Mouse (Mus musculus): ENCODE results near the gene Ksr1. TPM values are rescaled to one million over a fixed set of nuclear protein-coding genes. Genes with fewer than 3 reads are reported as not detected.
A peak's percentile ranks its signal among the peaks of the same experiment; 100 is the strongest.

The Ksr1 gene
- 5.2 and 5.8 TPM in 2 replicates for polyA plus RNA-seq (2014; fragmentation: Nextera tagmentation; extraction: Ambion mirVana)

DNA sequence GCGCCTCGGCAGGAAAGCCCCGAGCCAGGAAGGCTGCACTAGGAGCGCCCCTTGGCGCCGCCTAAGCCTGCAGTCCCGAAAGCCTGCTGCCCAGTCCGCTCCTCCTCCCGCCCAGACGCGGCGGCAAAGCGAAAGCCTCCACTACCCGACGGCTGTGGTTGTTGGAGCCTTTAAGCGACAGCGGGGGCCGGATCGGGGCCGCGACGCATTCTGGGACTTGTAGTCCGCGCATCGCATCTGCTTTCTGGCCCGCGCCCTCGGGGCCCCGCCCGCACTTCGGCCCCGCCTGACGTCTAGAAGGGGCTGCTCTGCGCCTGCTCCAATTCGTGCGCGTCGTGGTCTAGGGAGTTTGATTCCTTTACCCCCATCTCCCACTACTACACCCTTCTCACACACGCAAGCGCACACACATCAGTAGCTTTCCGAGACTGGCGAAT, at the start of gene Ksr1:
TSS of gene Ksr1 (minus strand) at position 77 of the 437 bp plus-strand sequence.
- H3K4me1 ChIP-seq (ENCODE audit: control insufficient read depth, insufficient read depth, low read length), result peaks cover 15% of the 10 kb centered on the region
- H3K4me3 ChIP-seq (replicated peaks; ENCODE audit: low read depth, low read length), result peak within 1 kb of the TSS; percentile 78
- no peaks in the 10 kb centered on the region for H3K9me3 ChIP-seq (ENCODE audit: control insufficient read depth, low read length)
- peak within 1 kb of the TSS; percentile 64 for H3K4me2 ChIP-seq (ENCODE audit: low read length)
- DNase-seq, result peak; percentile 98
- peak; percentile 95 for ATAC-seq (ENCODE audit: low FRiP score, low TSS enrichment)
- H3K9ac ChIP-seq (replicated peaks; ENCODE audit: low read length), result peak within 1 kb of the TSS; percentile 94
- under 1% methylated on average over 42 of the region's 42 CpGs for WGBS
- H3K27me3 ChIP-seq (ENCODE audit: control insufficient read depth, insufficient read depth, low read length), result no peaks in the 10 kb centered on the region
- H3K36me3 ChIP-seq (ENCODE audit: control insufficient read depth, insufficient read depth, low read length), result no peaks in the 10 kb centered on the region
- peak within 1 kb of the TSS; percentile 91 for H3K27ac ChIP-seq (replicated peaks; ENCODE audit: low read depth, low read length)

DNA sequence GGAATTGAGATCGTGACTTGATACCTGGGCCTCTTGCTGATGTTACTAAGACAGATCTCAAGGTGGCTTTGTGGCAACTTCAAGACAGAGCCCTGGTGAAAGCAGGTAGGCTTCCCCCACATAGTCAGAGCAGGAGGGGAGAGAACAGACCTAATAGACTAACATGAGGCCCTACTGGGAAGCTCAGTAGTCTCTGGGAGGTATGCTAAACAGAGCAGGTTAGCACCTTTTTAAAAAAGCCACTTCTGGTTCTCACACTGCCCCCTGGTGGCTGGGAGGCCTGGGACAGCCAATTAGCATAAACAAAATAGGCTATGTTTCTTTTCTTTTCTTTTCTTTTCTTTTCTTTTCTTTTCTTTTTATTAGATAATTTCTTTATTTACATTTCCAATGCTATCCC, 46.0 kb upstream of the Ksr1 start:
- H3K9me3 ChIP-seq (ENCODE audit: control insufficient read depth, low read length), result no peaks in the 10 kb centered on the region
- no peak overlapping the region for H3K4me2 ChIP-seq (ENCODE audit: low read length)
- H3K27ac ChIP-seq (replicated peaks; ENCODE audit: low read depth, low read length), result no peak overlapping the region
- H3K27me3 ChIP-seq (ENCODE audit: control insufficient read depth, insufficient read depth, low read length), result no peaks in the 10 kb centered on the region
- H3K4me1 ChIP-seq (ENCODE audit: control insufficient read depth, insufficient read depth, low read length), result no peaks in the 10 kb centered on the region
- H3K9ac ChIP-seq (replicated peaks; ENCODE audit: low read length), result no peak overlapping the region
- WGBS, result 89% methylated on average over 1 of the region's 1 CpGs
- no peak overlapping the region for H3K4me3 ChIP-seq (replicated peaks; ENCODE audit: low read depth, low read length)
- DNase-seq (no peak), ATAC-seq (ENCODE audit: low FRiP score, low TSS enrichment) (no peak)
- no peaks in the 10 kb centered on the region for H3K36me3 ChIP-seq (ENCODE audit: control insufficient read depth, insufficient read depth, low read length)

- no peaks in the 10 kb centered on the region for H3K4me1 ChIP-seq (ENCODE audit: control insufficient read depth, insufficient read depth, low read length)
- no peaks in the 10 kb centered on the region for H3K36me3 ChIP-seq (ENCODE audit: control insufficient read depth, insufficient read depth, low read length)
- ATAC-seq (ENCODE audit: low FRiP score, low TSS enrichment) (no peak), DNase-seq (no peak)
- H3K4me3 ChIP-seq (replicated peaks; ENCODE audit: low read depth, low read length), result no peak overlapping the region
- WGBS, result 90% methylated on average over 4 of the region's 4 CpGs
- no peak overlapping the region for H3K27ac ChIP-seq (replicated peaks; ENCODE audit: low read depth, low read length)
- no peaks in the 10 kb centered on the region for H3K27me3 ChIP-seq (ENCODE audit: control insufficient read depth, insufficient read depth, low read length)
- no peaks in the 10 kb centered on the region for H3K9me3 ChIP-seq (ENCODE audit: control insufficient read depth, low read length)
- H3K4me2 ChIP-seq (ENCODE audit: low read length), result no peak overlapping the region
- H3K9ac ChIP-seq (replicated peaks; ENCODE audit: low read length), result no peak overlapping the region
Observed at GRCm38 (mm10) chr11:79191214-79191613, 45.0 kb upstream of the Ksr1 start.

- H3K4me1 ChIP-seq (ENCODE audit: control insufficient read depth, insufficient read depth, low read length), result no peaks in the 10 kb centered on the region
- H3K27ac ChIP-seq (replicated peaks; ENCODE audit: low read depth, low read length), result no peak overlapping the region
- no peaks in the 10 kb centered on the region for H3K36me3 ChIP-seq (ENCODE audit: control insufficient read depth, insufficient read depth, low read length)
- no peak for DNase-seq
- WGBS, result 92% methylated on average over 2 of the region's 2 CpGs
- ATAC-seq (ENCODE audit: low FRiP score, low TSS enrichment), result no peak
- no peak overlapping the region for H3K4me3 ChIP-seq (replicated peaks; ENCODE audit: low read depth, low read length)
- H3K27me3 ChIP-seq (ENCODE audit: control insufficient read depth, insufficient read depth, low read length), result no peaks in the 10 kb centered on the region
- H3K9ac ChIP-seq (replicated peaks; ENCODE audit: low read length), result no peak overlapping the region
- no peak overlapping the region for H3K4me2 ChIP-seq (ENCODE audit: low read length)
- H3K9me3 ChIP-seq (ENCODE audit: control insufficient read depth, low read length), result no peaks in the 10 kb centered on the region
Observed at GRCm38 (mm10) chr11:79190257-79190656, 44.0 kb upstream of the Ksr1 start.

- WGBS, result 90% methylated on average over 6 of the region's 6 CpGs
- Histone ChIP-seq H3K9me3 (ENCODE audit: control insufficient read depth, low read length) (no peaks in the 10 kb centered on the region), H3K36me3 (ENCODE audit: control insufficient read depth, insufficient read depth, low read length) (no peaks in the 10 kb centered on the region), H3K27me3 (ENCODE audit: control insufficient read depth, insufficient read depth, low read length) (no peaks in the 10 kb centered on the region), H3K27ac (replicated peaks; ENCODE audit: low read depth, low read length) (no peak overlapping the region), H3K4me3 (replicated peaks; ENCODE audit: low read depth, low read length) (no peak overlapping the region), H3K4me1 (ENCODE audit: control insufficient read depth, insufficient read depth, low read length) (no peaks in the 10 kb centered on the region), H3K9ac (replicated peaks; ENCODE audit: low read length) (no peak overlapping the region), H3K4me2 (ENCODE audit: low read length) (no peak overlapping the region)
- ATAC-seq (ENCODE audit: low FRiP score, low TSS enrichment), result no peak
- DNase-seq, result peak; percentile 48
Observed at GRCm38 (mm10) chr11:79188176-79188575, 42.0 kb upstream of the Ksr1 start.

DNA sequence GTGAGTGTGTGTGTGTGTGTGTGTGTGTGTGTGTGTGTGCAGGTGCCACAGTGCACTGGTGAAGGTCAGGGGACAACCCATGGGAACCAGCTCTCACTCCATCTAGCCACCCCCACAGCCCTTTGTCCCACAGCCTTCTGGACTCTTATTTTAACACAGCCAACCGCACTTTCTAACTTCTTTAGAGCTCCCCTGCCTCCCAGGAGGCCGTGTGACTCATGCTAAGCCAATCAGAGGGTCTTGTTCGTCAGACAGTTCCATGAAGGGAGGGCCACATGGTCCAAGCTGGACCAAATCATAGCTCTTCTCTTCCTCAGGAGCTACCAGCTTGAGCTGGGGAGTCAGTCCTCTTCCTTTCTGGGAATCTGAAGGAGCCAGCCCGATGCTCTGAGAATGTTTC, 41.1 kb upstream of the Ksr1 start:
- 60% methylated on average over 4 of the region's 4 CpGs for WGBS
- H3K4me3 ChIP-seq (replicated peaks; ENCODE audit: low read depth, low read length), result no peak overlapping the region
- no peaks in the 10 kb centered on the region for H3K9me3 ChIP-seq (ENCODE audit: control insufficient read depth, low read length)
- no peak for DNase-seq
- H3K27me3 ChIP-seq (ENCODE audit: control insufficient read depth, insufficient read depth, low read length), result no peaks in the 10 kb centered on the region
- no peak overlapping the region for H3K9ac ChIP-seq (replicated peaks; ENCODE audit: low read length)
- H3K4me2 ChIP-seq (ENCODE audit: low read length), result no peak overlapping the region
- no peak for ATAC-seq (ENCODE audit: low FRiP score, low TSS enrichment)
- H3K36me3 ChIP-seq (ENCODE audit: control insufficient read depth, insufficient read depth, low read length), result no peaks in the 10 kb centered on the region
- H3K27ac ChIP-seq (replicated peaks; ENCODE audit: low read depth, low read length), result no peak overlapping the region
- no peaks in the 10 kb centered on the region for H3K4me1 ChIP-seq (ENCODE audit: control insufficient read depth, insufficient read depth, low read length)

GRCm38 (mm10) chr11:79185683-79186082, 39.5 kb upstream of the Ksr1 start:
- Histone ChIP-seq H3K9ac (replicated peaks; ENCODE audit: low read length) (no peak overlapping the region), H3K27me3 (ENCODE audit: control insufficient read depth, insufficient read depth, low read length) (no peaks in the 10 kb centered on the region), H3K9me3 (ENCODE audit: control insufficient read depth, low read length) (no peaks in the 10 kb centered on the region), H3K4me2 (ENCODE audit: low read length) (no peak overlapping the region), H3K36me3 (ENCODE audit: control insufficient read depth, insufficient read depth, low read length) (no peaks in the 10 kb centered on the region), H3K4me3 (replicated peaks; ENCODE audit: low read depth, low read length) (no peak overlapping the region), H3K27ac (replicated peaks; ENCODE audit: low read depth, low read length) (no peak overlapping the region), H3K4me1 (ENCODE audit: control insufficient read depth, insufficient read depth, low read length) (no peaks in the 10 kb centered on the region)
- 87% methylated on average over 6 of the region's 6 CpGs for WGBS
- no peak for ATAC-seq (ENCODE audit: low FRiP score, low TSS enrichment)
- DNase-seq, result no peak

- Histone ChIP-seq H3K27me3 (ENCODE audit: control insufficient read depth, insufficient read depth, low read length) (no peaks in the 10 kb centered on the region), H3K4me2 (ENCODE audit: low read length) (no peak overlapping the region), H3K4me1 (ENCODE audit: control insufficient read depth, insufficient read depth, low read length) (no peaks in the 10 kb centered on the region), H3K9me3 (ENCODE audit: control insufficient read depth, low read length) (no peaks in the 10 kb centered on the region), H3K36me3 (ENCODE audit: control insufficient read depth, insufficient read depth, low read length) (no peaks in the 10 kb centered on the region), H3K27ac (replicated peaks; ENCODE audit: low read depth, low read length) (no peak overlapping the region), H3K9ac (replicated peaks; ENCODE audit: low read length) (no peak overlapping the region), H3K4me3 (replicated peaks; ENCODE audit: low read depth, low read length) (no peak overlapping the region)
- WGBS, result 85% methylated on average over 3 of the region's 3 CpGs
- ATAC-seq (ENCODE audit: low FRiP score, low TSS enrichment), result no peak
- DNase-seq, result no peak
Observed at GRCm38 (mm10) chr11:79184126-79184888, 38.1 kb upstream of the Ksr1 start.

DNA sequence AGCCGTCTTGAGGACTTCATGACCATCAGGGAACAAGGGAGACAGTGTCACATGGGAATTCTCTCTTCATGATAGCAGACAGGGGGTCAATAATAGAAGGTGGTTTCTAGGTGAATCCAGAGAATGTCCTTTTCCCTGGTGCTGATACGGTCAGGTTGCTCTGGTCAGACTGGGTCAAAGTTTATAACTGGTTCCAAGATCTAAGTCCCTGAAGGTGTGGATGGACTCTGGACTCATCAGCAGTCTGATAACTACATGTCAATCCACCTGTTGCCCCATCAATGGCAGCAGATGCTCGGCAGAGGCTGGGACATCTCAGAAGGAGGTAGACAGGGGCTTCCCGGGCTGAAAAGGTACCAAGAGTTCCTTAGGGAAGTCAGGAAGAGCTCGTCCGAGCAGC, 37.2 kb upstream of the Ksr1 start:
- ATAC-seq (ENCODE audit: low FRiP score, low TSS enrichment) (no peak), DNase-seq (no peak)
- H3K4me1 ChIP-seq (ENCODE audit: control insufficient read depth, insufficient read depth, low read length), result no peaks in the 10 kb centered on the region
- no peaks in the 10 kb centered on the region for H3K9me3 ChIP-seq (ENCODE audit: control insufficient read depth, low read length)
- H3K36me3 ChIP-seq (ENCODE audit: control insufficient read depth, insufficient read depth, low read length), result no peaks in the 10 kb centered on the region
- whole genome bisulfite sequencing, result 93% methylated on average over 6 of the region's 6 CpGs
- H3K27ac ChIP-seq (replicated peaks; ENCODE audit: low read depth, low read length), result no peak overlapping the region
- H3K9ac ChIP-seq (replicated peaks; ENCODE audit: low read length), result no peak overlapping the region
- H3K27me3 ChIP-seq (ENCODE audit: control insufficient read depth, insufficient read depth, low read length), result no peaks in the 10 kb centered on the region
- no peak overlapping the region for H3K4me2 ChIP-seq (ENCODE audit: low read length)
- H3K4me3 ChIP-seq (replicated peaks; ENCODE audit: low read depth, low read length), result no peak overlapping the region
